Mouse (Mus musculus) neural tube, embryonic 11.5 days (tissue): ENCODE measurements around the gene Kif13a. TPM values are rescaled to one million over a fixed set of nuclear protein-coding genes. Genes with fewer than 3 reads are reported as not detected.

Source experiments
- ATAC-seq: fragments of 200-750 bp; cut with Nextera tagmentation; 2 replicates; pipeline ENCODE4 v1.8.0; 2017; ENCODE audit warnings: moderate number of reproducible peaks, mild to moderate bottlenecking, moderate TSS enrichment, moderate library complexity; ENCODE audit not compliant: insufficient read depth, low FRiP score, low TSS enrichment
- DNase-seq: peaks from one replicate; pipeline ENCODE4 v3.0.0-alpha.2; 2015; ENCODE audit warnings: low spot score
- H3K27ac ChIP-seq: fragments of 300-500 bp; sonication (generic); 2 replicates; pipeline ENCODE4 v1.5.1; 2014; ENCODE audit warnings: low read depth, mild to moderate bottlenecking, low read length
- H3K27me3 ChIP-seq: fragments of 300-500 bp; sonication (generic); 2 replicates; pipeline ENCODE4 v1.6.1; 2014; ENCODE audit warnings: mild to moderate bottlenecking, low read length, mixed read lengths; ENCODE audit not compliant: control insufficient read depth, insufficient read depth
- H3K36me3 ChIP-seq: fragments of 300-500 bp; sonication (generic); 2 replicates; pipeline ENCODE4 v1.6.1; 2014; ENCODE audit warnings: mild to moderate bottlenecking, low read length, moderate library complexity, mixed read lengths; ENCODE audit not compliant: control insufficient read depth, insufficient read depth
- H3K4me1 ChIP-seq: fragments of 300-500 bp; sonication (generic); 2 replicates; pipeline ENCODE4 v1.6.1; 2014; ENCODE audit warnings: low read length, mixed read lengths; ENCODE audit not compliant: control insufficient read depth, insufficient read depth
- H3K4me2 ChIP-seq: fragments of 300-500 bp; sonication (generic); 2 replicates; pipeline ENCODE4 v1.6.1; 2014; ENCODE audit warnings: low read depth, mild to moderate bottlenecking, moderate library complexity
- H3K4me3 ChIP-seq: fragments of 300-500 bp; sonication (generic); 2 replicates; pipeline ENCODE4 v1.5.1; 2014; ENCODE audit warnings: low read depth, low read length
- H3K9ac ChIP-seq: fragments of 300-500 bp; sonication (generic); 2 replicates; pipeline ENCODE4 v1.6.1; 2014; ENCODE audit warnings: mild to moderate bottlenecking, low read length
- H3K9me3 ChIP-seq: fragments of 300-500 bp; sonication (generic); 2 replicates; pipeline ENCODE4 v1.6.1; 2016; ENCODE audit warnings: low read length; ENCODE audit not compliant: control insufficient read depth
- WGBS: fragments of 180-500 bp; shearing (Covaris S2); extraction: QIAGEN DNeasy Blood & Tissue Kit; methylation state at CpG from one replicate; pipeline ENCODE4 v1.1.7; 2014; 5-methylcytosine and 5-hydroxymethylcytosine counted together
- polyA plus RNA-seq: library from polyadenylated mRNA; unstranded; fragments of >200 nt; fragmentation: Nextera tagmentation; extraction: Ambion mirVana; gene quantifications from 2 replicates; pipeline ENCODE4 v1.2.1, GENCODE M21; 2014

Gene Kif13a
- polyA plus RNA-seq, 1 experiment from 2014 or later: 23.0 TPM

- Histone ChIP-seq H3K27me3 (no peaks in the 10 kb centered on the region), H3K4me2 (no peak overlapping the region), H3K9me3 (peaks cover 3% of the 10 kb centered on the region; the same call in 1 of the 2 replicates), H3K4me3 (no peak overlapping the region), H3K4me1 (no peaks in the 10 kb centered on the region), H3K27ac (no peak overlapping the region), H3K36me3 (peaks cover 16% of the 10 kb centered on the region), H3K9ac (no peak overlapping the region)
- ATAC-seq (no peak), DNase-seq (no peak)
- WGBS: 95% methylated on average over 5 of the region's 5 CpGs
These were observed 96.1 kb downstream of the Kif13a start for GRCm38 (mm10) chr13:46833586-46833985.

GRCm38 (mm10) chr13:46832956-46833355, 96.7 kb downstream of the Kif13a start:
- Histone ChIP-seq H3K36me3 (peaks cover 19% of the 10 kb centered on the region), H3K27ac (no peak overlapping the region), H3K4me1 (no peaks in the 10 kb centered on the region), H3K4me3 (no peak overlapping the region), H3K4me2 (no peak overlapping the region), H3K9me3 (peaks cover 3% of the 10 kb centered on the region; the same call in 1 of the 2 replicates), H3K27me3 (no peaks in the 10 kb centered on the region), H3K9ac (no peak overlapping the region)
- no peak for ATAC-seq
- DNase-seq: no peak
- WGBS: 74% methylated on average over 3 of the region's 3 CpGs

GRCm38 (mm10) chr13:46823271-46823670, 106.4 kb downstream of the Kif13a start:
- no peaks in the 10 kb centered on the region; the same call in 1 of the 2 replicates for H3K9me3 ChIP-seq
- H3K4me1 ChIP-seq: no peaks in the 10 kb centered on the region
- H3K4me2 ChIP-seq: no peak overlapping the region
- no peaks in the 10 kb centered on the region for H3K27me3 ChIP-seq
- peaks cover 7% of the 10 kb centered on the region for H3K36me3 ChIP-seq
- ATAC-seq (no peak), DNase-seq (no peak)
- no peak overlapping the region for H3K4me3 ChIP-seq
- 96% methylated on average over 4 of the region's 4 CpGs for WGBS
- H3K27ac ChIP-seq: no peak overlapping the region
- H3K9ac ChIP-seq: no peak overlapping the region

GRCm38 (mm10) chr13:46822200-46822599, 107.5 kb downstream of the Kif13a start:
- H3K9ac ChIP-seq: no peak overlapping the region
- DNase-seq: no peak
- ATAC-seq: no peak
- no peaks in the 10 kb centered on the region for H3K4me1 ChIP-seq
- H3K9me3 ChIP-seq: no peaks in the 10 kb centered on the region; the same call in 1 of the 2 replicates
- H3K4me2 ChIP-seq: no peak overlapping the region
- peaks cover 5% of the 10 kb centered on the region for H3K36me3 ChIP-seq
- H3K27me3 ChIP-seq: no peaks in the 10 kb centered on the region
- 90% methylated on average over 8 of the region's 8 CpGs for WGBS
- no peak overlapping the region for H3K27ac ChIP-seq
- H3K4me3 ChIP-seq: no peak overlapping the region

GRCm38 (mm10) chr13:46819729-46820223, 109.9 kb downstream of the Kif13a start:
- Histone ChIP-seq H3K4me1 (no peaks in the 10 kb centered on the region), H3K27me3 (no peaks in the 10 kb centered on the region), H3K9me3 (no peaks in the 10 kb centered on the region), H3K4me3 (no peak overlapping the region), H3K36me3 (peaks cover 5% of the 10 kb centered on the region; the same call in 1 of the 2 replicates), H3K9ac (no peak overlapping the region), H3K4me2 (no peak overlapping the region), H3K27ac (no peak overlapping the region)
- ATAC-seq: no peak
- WGBS: 83% methylated on average over 13 of the region's 13 CpGs
- DNase-seq: peak; percentile 23

- ATAC-seq (no peak), DNase-seq (no peak)
- Histone ChIP-seq H3K4me2 (no peak overlapping the region), H3K27ac (0 out of 2 replicates have a peak overlapping the region, but pooled peaks have one; percentile 20), H3K36me3 (peaks cover 5% of the 10 kb centered on the region; the same call in 1 of the 2 replicates), H3K4me3 (no peak overlapping the region), H3K27me3 (no peaks in the 10 kb centered on the region), H3K9me3 (no peaks in the 10 kb centered on the region), H3K9ac (no peak overlapping the region), H3K4me1 (no peaks in the 10 kb centered on the region)
- WGBS: 58% methylated on average over 8 of the region's 8 CpGs
These were observed 110.4 kb downstream of the Kif13a start for GRCm38 (mm10) chr13:46819202-46819728.

GRCm38 (mm10) chr13:46818374-46818773, 111.3 kb downstream of the Kif13a start:
- Histone ChIP-seq H3K27ac (no peak overlapping the region), H3K9ac (no peak overlapping the region), H3K36me3 (peaks cover 3% of the 10 kb centered on the region; the same call in 1 of the 2 replicates), H3K4me3 (no peak overlapping the region), H3K9me3 (no peaks in the 10 kb centered on the region), H3K4me2 (no peak overlapping the region), H3K4me1 (no peaks in the 10 kb centered on the region), H3K27me3 (no peaks in the 10 kb centered on the region)
- no peak for ATAC-seq
- DNase-seq: no peak
- 80% methylated on average over 9 of the region's 9 CpGs for WGBS

- H3K9me3 ChIP-seq: no peaks in the 10 kb centered on the region
- H3K9ac ChIP-seq: no peak overlapping the region
- DNase-seq: no peak
- WGBS: 94% methylated on average over 15 of the region's 15 CpGs
- peaks cover 9% of the 10 kb centered on the region for H3K36me3 ChIP-seq
- ATAC-seq: no peak
- no peaks in the 10 kb centered on the region for H3K27me3 ChIP-seq
- no peak overlapping the region for H3K4me3 ChIP-seq
- H3K27ac ChIP-seq: no peak overlapping the region
- no peaks in the 10 kb centered on the region for H3K4me1 ChIP-seq
- H3K4me2 ChIP-seq: no peak overlapping the region
These were observed 117.0 kb downstream of the Kif13a start for GRCm38 (mm10) chr13:46812648-46813184.

GRCm38 (mm10) chr13:46811696-46812095, 118.0 kb downstream of the Kif13a start:
- no peak for DNase-seq
- no peak overlapping the region for H3K27ac ChIP-seq
- no peaks in the 10 kb centered on the region for H3K4me1 ChIP-seq
- 75% methylated on average over 9 of the region's 9 CpGs for WGBS
- no peak for ATAC-seq
- no peak overlapping the region for H3K4me3 ChIP-seq
- peaks cover 9% of the 10 kb centered on the region for H3K36me3 ChIP-seq
- no peaks in the 10 kb centered on the region for H3K27me3 ChIP-seq
- H3K9me3 ChIP-seq: no peaks in the 10 kb centered on the region
- H3K4me2 ChIP-seq: no peak overlapping the region
- no peak overlapping the region for H3K9ac ChIP-seq
